Mouse (Mus musculus) thymus, adult 2 months (tissue): ENCODE results near the gene Tns4.

Experiments used
- CTCF ChIP-seq: fragments of 200-500 bp; IDR thresholded peaks from 2 replicates; pipeline ENCODE4 v1.5.1; 2012; ENCODE audit warnings: mild to moderate bottlenecking, control low read depth, low read length, moderate library complexity, borderline replicate concordance; ENCODE audit not compliant: control insufficient read depth, poor library complexity, insufficient read depth; ENCODE audit errors: extremely low read depth
- POLR2A ChIP-seq: fragments of 200-500 bp; IDR thresholded peaks from 2 replicates; pipeline ENCODE4 v1.6.1; 2012; ENCODE audit warnings: mild to moderate bottlenecking, low read length, control low read depth, moderate library complexity; ENCODE audit not compliant: control insufficient read depth, poor library complexity, insufficient read depth; ENCODE audit errors: extremely low read depth

DNA sequence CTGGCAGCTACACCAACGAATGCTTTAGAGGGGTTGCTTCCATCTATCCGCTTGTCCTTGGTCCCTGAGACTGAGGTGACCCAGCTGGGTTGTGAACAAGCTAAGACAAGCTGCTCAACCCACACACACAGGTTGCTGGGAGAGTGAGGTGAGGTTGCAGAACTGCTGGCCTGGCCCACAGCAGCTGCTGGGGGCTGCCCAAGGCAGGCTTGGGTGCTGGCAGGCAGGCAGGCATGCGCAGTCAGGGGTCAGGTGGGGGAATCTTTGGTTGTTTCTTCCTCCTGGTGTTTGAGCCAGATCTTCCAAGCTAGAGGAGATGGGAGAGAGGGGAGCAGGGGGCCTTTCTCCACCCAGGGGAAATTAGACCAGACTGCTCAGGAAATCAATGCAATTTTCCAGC, 28.7 kb downstream of the Tns4 start:
- TF ChIP-seq CTCF (no peak), POLR2A (no peak)
